ENCODE assay signal across 19 mouse cellular contexts in genomic region chr12:108312432-108312851, GRCm38 (mm10). TPM values are rescaled to one million over a fixed set of nuclear protein-coding genes. Genes with fewer than 3 reads are reported as not detected.
A peak's percentile ranks its signal among the peaks of the same experiment; 100 is the strongest.
DNase-seq lines count a peak whose midpoint lies in the region; ATAC-seq and TF ChIP-seq lines count a peak whose summit lies in the region.
"Had no signal": no experiment of that assay in that cellular context is flagged by ENCODE, and none has a peak within 500 bp of the region (broad histone marks: within the 10 kb centered on the region; RNA-seq: fewer than 3 reads in every experiment).

No protein-coding gene starts in this region.

- H3K4me2 ChIP-seq in forebrain, embryonic 12.5 days = no peak overlapping the region
- no peak overlapping the region for H3K4me2 ChIP-seq in forebrain, embryonic 13.5 days
- no peak overlapping the region for H3K4me2 ChIP-seq in midbrain, embryonic 11.5 days
- no peak overlapping the region for H3K4me2 ChIP-seq in midbrain, postnatal 0 days (ENCODE audit: low read depth, low read length, poor library complexity, severe bottlenecking)
- no peak overlapping the region for H3K4me2 ChIP-seq in kidney, postnatal 0 days (ENCODE audit: low read length)
- H3K4me2 ChIP-seq: neural tube, embryonic 12.5 days had no signal

- peaks cover 45% of the 10 kb centered on the region for H3K4me1 ChIP-seq in forebrain, embryonic 12.5 days
- peaks cover 23% of the 10 kb centered on the region for H3K4me1 ChIP-seq in forebrain, embryonic 13.5 days
- peaks cover 33% of the 10 kb centered on the region for H3K4me1 ChIP-seq in midbrain, embryonic 11.5 days (ENCODE audit: control insufficient read depth, insufficient read depth, low read length)
- H3K4me1 ChIP-seq in midbrain, postnatal 0 days (ENCODE audit: insufficient read depth, low read length) = no peaks in the 10 kb centered on the region
- peaks cover 6% of the 10 kb centered on the region for H3K4me1 ChIP-seq in kidney, postnatal 0 days (replicated peaks; ENCODE audit: insufficient read depth, low read length)

- no peak for ATAC-seq in forebrain, embryonic 12.5 days (ENCODE audit: low FRiP score)
- ATAC-seq in forebrain, embryonic 13.5 days = no peak
- peak; percentile 41; the same call in 1 of the 2 replicates for ATAC-seq in midbrain, embryonic 11.5 days (ENCODE audit: low FRiP score)
- ATAC-seq in midbrain, postnatal 0 days (ENCODE audit: low FRiP score) = no peak
- 0 out of 2 replicates have a peak, but pooled peaks have one; percentile 42 for ATAC-seq in kidney, postnatal 0 days (replicated peaks; ENCODE audit: low FRiP score, low read depth)
- no peak for ATAC-seq in cerebellum, adult (ENCODE audit: insufficient number of reproducible peaks, low FRiP score, low TSS enrichment)

- no peak overlapping the region for H3K9ac ChIP-seq in forebrain, embryonic 12.5 days
- no peak overlapping the region for H3K9ac ChIP-seq in forebrain, embryonic 13.5 days
- H3K9ac ChIP-seq in midbrain, embryonic 11.5 days (ENCODE audit: low read length) = no peak overlapping the region
- no peak overlapping the region for H3K9ac ChIP-seq in midbrain, postnatal 0 days (replicated peaks; ENCODE audit: low read length, poor library complexity, severe bottlenecking)
- H3K9ac ChIP-seq in kidney, postnatal 0 days (ENCODE audit: low read depth, low read length) = no peak overlapping the region
- H3K9ac ChIP-seq: neural tube, embryonic 12.5 days had no signal

- H3K27ac ChIP-seq in forebrain, embryonic 12.5 days = 0 out of 2 replicates have a peak overlapping the region, but pooled peaks have one; percentile 8
- no peak overlapping the region for H3K27ac ChIP-seq in forebrain, embryonic 13.5 days
- H3K27ac ChIP-seq in midbrain, embryonic 11.5 days (ENCODE audit: low read depth, low read length) = peak overlapping the region; percentile 26; the same call in 1 of the 2 replicates
- no peak overlapping the region for H3K27ac ChIP-seq in midbrain, postnatal 0 days (ENCODE audit: low read depth, low read length)
- H3K27ac ChIP-seq in kidney, postnatal 0 days = no peak overlapping the region
- H3K27ac ChIP-seq: neural tube, embryonic 12.5 days had no signal

- H3K36me3 ChIP-seq in forebrain, embryonic 12.5 days (replicated peaks) = 0 out of 2 replicates have a peak, but pooled peaks cover 3% of the 10 kb centered on the region
- H3K36me3 ChIP-seq in forebrain, embryonic 13.5 days (ENCODE audit: poor library complexity, severe bottlenecking) = no peaks in the 10 kb centered on the region
- no peaks in the 10 kb centered on the region for H3K36me3 ChIP-seq in midbrain, embryonic 11.5 days (ENCODE audit: control insufficient read depth, insufficient read depth, low read length)
- H3K36me3 ChIP-seq in midbrain, postnatal 0 days (ENCODE audit: insufficient read depth, low read length) = no peaks in the 10 kb centered on the region
- no peaks in the 10 kb centered on the region for H3K36me3 ChIP-seq in kidney, postnatal 0 days (ENCODE audit: insufficient read depth, low read length)
- H3K36me3 ChIP-seq: G1E; neural tube, embryonic 12.5 days had no signal

- H3K27me3 ChIP-seq in forebrain, embryonic 12.5 days = peaks cover 19% of the 10 kb centered on the region
- peaks cover 7% of the 10 kb centered on the region; the same call in 1 of the 2 replicates for H3K27me3 ChIP-seq in forebrain, embryonic 13.5 days
- no peaks in the 10 kb centered on the region for H3K27me3 ChIP-seq in midbrain, embryonic 11.5 days (ENCODE audit: control insufficient read depth, insufficient read depth, low read length)
- no peaks in the 10 kb centered on the region; the same call in 1 of the 2 replicates for H3K27me3 ChIP-seq in midbrain, postnatal 0 days (ENCODE audit: insufficient read depth, low read length)
- no peaks in the 10 kb centered on the region for H3K27me3 ChIP-seq in kidney, postnatal 0 days (ENCODE audit: insufficient read depth, low read length)

- WGBS in forebrain, embryonic 12.5 days = 55% methylated on average over 6 of the region's 6 CpGs
- 58% methylated on average over 6 of the region's 6 CpGs for WGBS in forebrain, embryonic 13.5 days
- WGBS in midbrain, embryonic 11.5 days = 23% methylated on average over 6 of the region's 6 CpGs
- 42% methylated on average over 6 of the region's 6 CpGs for WGBS in midbrain, postnatal 0 days
- 29% methylated on average over 6 of the region's 6 CpGs for WGBS in kidney, postnatal 0 days

- DNase-seq in midbrain, embryonic 11.5 days (ENCODE audit: low spot score, missing footprints) = no peak
- DNase-seq in midbrain, postnatal 0 days (ENCODE audit: low spot score) = no peak
- peak; percentile 63 for DNase-seq in kidney, postnatal 0 days (ENCODE audit: low spot score)
- DNase-seq in lung, postnatal 25 days (ENCODE audit: low spot score) = peak; percentile 18
- DNase-seq in cerebellum, adult 18-20 months = no peak
- DNase-seq: B cell, adult 2 months; cerebellum, postnatal 14 days; heart, adult 18-20 months; heart, postnatal 4 days; layer of hippocampus, adult 9-11 months; left cerebral cortex, postnatal 4 days; right cerebral cortex, adult 18-20 months; thymus, postnatal 14 days had no signal

- H3K4me3 ChIP-seq in forebrain, embryonic 12.5 days (replicated peaks) = no peak overlapping the region
- no peak overlapping the region for H3K4me3 ChIP-seq in forebrain, embryonic 13.5 days
- no peak overlapping the region for H3K4me3 ChIP-seq in midbrain, embryonic 11.5 days (ENCODE audit: low read depth, low read length)
- no peak overlapping the region for H3K4me3 ChIP-seq in midbrain, postnatal 0 days (ENCODE audit: low read depth, low read length)
- H3K4me3 ChIP-seq in kidney, postnatal 0 days (replicated peaks; ENCODE audit: low read depth, low read length) = no peak overlapping the region
- H3K4me3 ChIP-seq: neural tube, embryonic 12.5 days had no signal

- TF ChIP-seq CTCF in midbrain, postnatal 0 days (IDR thresholded peaks at IDR 0.05) = no peak
- TF ChIP-seq CTCF in kidney, postnatal 0 days (IDR thresholded peaks at IDR 0.05; ENCODE audit: low read depth) = no peak

- no peaks in the 10 kb centered on the region for H3K9me3 ChIP-seq in forebrain, embryonic 12.5 days
- no peaks in the 10 kb centered on the region for H3K9me3 ChIP-seq in forebrain, embryonic 13.5 days (replicated peaks)
- H3K9me3 ChIP-seq in midbrain, embryonic 11.5 days (ENCODE audit: control insufficient read depth, low read length) = no peaks in the 10 kb centered on the region
- no peaks in the 10 kb centered on the region for H3K9me3 ChIP-seq in midbrain, postnatal 0 days (ENCODE audit: low read length)
- H3K9me3 ChIP-seq in kidney, postnatal 0 days (replicated peaks; ENCODE audit: low read length) = no peaks in the 10 kb centered on the region
- H3K9me3 ChIP-seq: neural tube, embryonic 12.5 days had no signal

RNA-seq across cellular contexts. Expression of gene Hhipl1, which starts 6.4 kb away (rescaled TPM):
- polyA plus RNA-seq in forebrain, embryonic 12.5 days (2016; fragmentation: Nextera tagmentation; extraction: Ambion mirVana) = 3.3 and 3.5 TPM in 2 replicates
- polyA plus RNA-seq in forebrain, embryonic 13.5 days (2015; fragmentation: Nextera tagmentation; extraction: Ambion mirVana) = 2.5 and 2.7 TPM in 2 replicates
- polyA plus RNA-seq in midbrain, embryonic 11.5 days (2014; fragmentation: Nextera tagmentation; extraction: Ambion mirVana) = 2.7 and 3.5 TPM in 2 replicates
- total RNA-seq in midbrain, postnatal 0 days (2014; rRNA removed) = 9.3 and 10.4 TPM in 2 replicates
- polyA plus RNA-seq in midbrain, postnatal 0 days (2015; fragmentation: Nextera tagmentation; extraction: Ambion mirVana) = 2.7 and 2.9 TPM in 2 replicates
- 0.37 and 0.43 TPM in 2 replicates for polyA plus RNA-seq in kidney, postnatal 0 days (2015; fragmentation: Nextera tagmentation; extraction: Ambion mirVana)
- total RNA-seq: megakaryocyte, adult 5-6 weeks had no signal
- polyA plus RNA-seq: G1E had no signal

RNA-seq across cellular contexts. Expression of gene Cyp46a1, which starts 21.7 kb away (rescaled TPM):
- 24.4 and 24.6 TPM in 2 replicates for polyA plus RNA-seq in forebrain, embryonic 12.5 days (2016; fragmentation: Nextera tagmentation; extraction: Ambion mirVana)
- polyA plus RNA-seq in forebrain, embryonic 13.5 days (2015; fragmentation: Nextera tagmentation; extraction: Ambion mirVana) = 23.1 and 26.3 TPM in 2 replicates
- 8.6 and 10.2 TPM in 2 replicates for polyA plus RNA-seq in midbrain, embryonic 11.5 days (2014; fragmentation: Nextera tagmentation; extraction: Ambion mirVana)
- 33.2 and 36.0 TPM in 2 replicates for total RNA-seq in midbrain, postnatal 0 days (2014; rRNA removed)
- 52.0 and 55.3 TPM in 2 replicates for polyA plus RNA-seq in midbrain, postnatal 0 days (2015; fragmentation: Nextera tagmentation; extraction: Ambion mirVana)
- polyA plus RNA-seq in kidney, postnatal 0 days (2015; fragmentation: Nextera tagmentation; extraction: Ambion mirVana) = 5.2 and 5.9 TPM in 2 replicates
- total RNA-seq: megakaryocyte, adult 5-6 weeks had no signal
- polyA plus RNA-seq: G1E had no signal

RNA-seq across cellular contexts. Expression of gene Ccdc85c, which starts 37.2 kb away (rescaled TPM):
- 10.7 and 14.7 TPM in 2 replicates for polyA plus RNA-seq in forebrain, embryonic 12.5 days (2016; fragmentation: Nextera tagmentation; extraction: Ambion mirVana)
- 16.2 and 17.4 TPM in 2 replicates for polyA plus RNA-seq in forebrain, embryonic 13.5 days (2015; fragmentation: Nextera tagmentation; extraction: Ambion mirVana)
- polyA plus RNA-seq in midbrain, embryonic 11.5 days (2014; fragmentation: Nextera tagmentation; extraction: Ambion mirVana) = 19.2 and 20.4 TPM in 2 replicates
- 69.1 and 89.6 TPM in 2 replicates for total RNA-seq in midbrain, postnatal 0 days (2014; rRNA removed)
- 16.6 and 19.9 TPM in 2 replicates for polyA plus RNA-seq in midbrain, postnatal 0 days (2015; fragmentation: Nextera tagmentation; extraction: Ambion mirVana)
- 7.2 and 7.7 TPM in 2 replicates for polyA plus RNA-seq in kidney, postnatal 0 days (2015; fragmentation: Nextera tagmentation; extraction: Ambion mirVana)
- polyA plus RNA-seq: G1E had no signal

RNA-seq across cellular contexts. Expression of gene Eml1, which starts 58.3 kb away (rescaled TPM):
- polyA plus RNA-seq in forebrain, embryonic 12.5 days (2016; fragmentation: Nextera tagmentation; extraction: Ambion mirVana) = 82.4 and 83.0 TPM in 2 replicates
- 54.5 and 71.4 TPM in 2 replicates for polyA plus RNA-seq in forebrain, embryonic 13.5 days (2015; fragmentation: Nextera tagmentation; extraction: Ambion mirVana)
- 108 and 111 TPM in 2 replicates for polyA plus RNA-seq in midbrain, embryonic 11.5 days (2014; fragmentation: Nextera tagmentation; extraction: Ambion mirVana)
- 43.9 and 52.0 TPM in 2 replicates for total RNA-seq in midbrain, postnatal 0 days (2014; rRNA removed)
- polyA plus RNA-seq in midbrain, postnatal 0 days (2015; fragmentation: Nextera tagmentation; extraction: Ambion mirVana) = 34.0 and 37.4 TPM in 2 replicates
- polyA plus RNA-seq in kidney, postnatal 0 days (2015; fragmentation: Nextera tagmentation; extraction: Ambion mirVana) = 39.0 and 42.0 TPM in 2 replicates
- polyA plus RNA-seq: G1E had no signal

Comparison
In these comparisons a context has a peak if more than half of its experiments do, and no peak if none do; other contexts are left out.
1. ATAC-seq: peak in midbrain, embryonic 11.5 days (single experiment) and kidney, postnatal 0 days (single experiment); none in forebrain, embryonic 12.5 days (single experiment), forebrain, embryonic 13.5 days (single experiment), midbrain, postnatal 0 days (single experiment) and cerebellum, adult (single experiment).
2. H3K27ac ChIP-seq: peak in forebrain, embryonic 12.5 days (single experiment) and midbrain, embryonic 11.5 days (single experiment); none in forebrain, embryonic 13.5 days (single experiment), midbrain, postnatal 0 days (single experiment) and kidney, postnatal 0 days (single experiment).
3. DNase-seq: peak in kidney, postnatal 0 days (single experiment) and lung, postnatal 25 days (single experiment); none in midbrain, embryonic 11.5 days (single experiment), midbrain, postnatal 0 days (single experiment) and cerebellum, adult 18-20 months (0 of 2).